Mouse (Mus musculus) hindbrain, embryonic 15.5 days (tissue): ENCODE measurements at regions not wholly inside any gene's neighbourhood (a gene's known extent, or its start where the extent isn't known, plus 50 kb on each side); places are given as distances from the start of the nearest gene placed in this dataset.

Source experiments
- ATAC-seq: fragments of 200-750 bp; cut with Nextera tagmentation; 2 replicates; pipeline ENCODE4 v1.8.0; 2017; ENCODE audit warnings: low read depth, moderate number of reproducible peaks, moderate TSS enrichment; ENCODE audit not compliant: low FRiP score
- H3K27ac ChIP-seq: fragments of 300-500 bp; sonication (generic); replicated peaks from 2 replicates; pipeline ENCODE4 v1.5.1; 2015; ENCODE audit warnings: mild to moderate bottlenecking, inconsistent platforms
- H3K27me3 ChIP-seq: fragments of 300-500 bp; sonication (generic); 2 replicates; pipeline ENCODE4 v1.6.1; 2015; ENCODE audit warnings: control low read depth, inconsistent platforms
- H3K36me3 ChIP-seq: fragments of 300-500 bp; sonication (generic); 2 replicates; pipeline ENCODE4 v1.6.1; 2015; ENCODE audit warnings: control low read depth, inconsistent platforms
- H3K4me1 ChIP-seq: fragments of 300-500 bp; sonication (generic); replicated peaks from 2 replicates; pipeline ENCODE4 v1.6.1; 2015; ENCODE audit warnings: control low read depth, inconsistent platforms
- H3K4me2 ChIP-seq: fragments of 300-500 bp; sonication (generic); 2 replicates; pipeline ENCODE4 v1.6.1; 2015; ENCODE audit warnings: moderate library complexity, mild to moderate bottlenecking, inconsistent platforms
- H3K4me3 ChIP-seq: fragments of 300-500 bp; sonication (generic); 2 replicates; pipeline ENCODE4 v1.5.1; 2015; ENCODE audit warnings: mild to moderate bottlenecking, inconsistent platforms
- H3K9ac ChIP-seq: fragments of 300-500 bp; sonication (generic); 2 replicates; pipeline ENCODE4 v1.6.1; 2015; ENCODE audit warnings: inconsistent platforms
- H3K9me3 ChIP-seq: fragments of 300-500 bp; sonication (generic); 2 replicates; pipeline ENCODE4 v1.6.1; 2016; ENCODE audit warnings: control low read depth, inconsistent platforms
- WGBS: fragments of 180-500 bp; shearing (Covaris S2); methylation state at CpG from one replicate; pipeline ENCODE4 v1.1.7; 2015; 5-methylcytosine and 5-hydroxymethylcytosine counted together

- no peaks in the 10 kb centered on the region for H3K36me3 ChIP-seq
- H3K27ac ChIP-seq = no peak overlapping the region
- WGBS = 61% methylated on average over 2 of the region's 2 CpGs
- H3K4me3 ChIP-seq = no peak overlapping the region
- H3K9ac ChIP-seq = no peak overlapping the region
- H3K27me3 ChIP-seq = no peaks in the 10 kb centered on the region
- no peak for ATAC-seq
- no peaks in the 10 kb centered on the region for H3K9me3 ChIP-seq
- no peaks in the 10 kb centered on the region for H3K4me1 ChIP-seq
- H3K4me2 ChIP-seq = no peak overlapping the region
Observed at GRCm38 (mm10) chr10:46174035-46174434, 596.4 kb downstream of the Hace1 start.

- 61% methylated on average over 4 of the region's 4 CpGs for WGBS
- Histone ChIP-seq H3K4me2 (no peak overlapping the region), H3K27ac (no peak overlapping the region), H3K4me1 (no peaks in the 10 kb centered on the region), H3K36me3 (no peaks in the 10 kb centered on the region), H3K9me3 (no peaks in the 10 kb centered on the region), H3K27me3 (no peaks in the 10 kb centered on the region), H3K4me3 (no peak overlapping the region), H3K9ac (no peak overlapping the region)
- no peak for ATAC-seq
Observed at GRCm38 (mm10) chr10:46185763-46186458, 608.3 kb downstream of the Hace1 start.

GRCm38 (mm10) chr10:46194143-46194542 lies 616.5 kb downstream of the Hace1 start:
- H3K27ac ChIP-seq = no peak overlapping the region
- ATAC-seq = no peak

DNA sequence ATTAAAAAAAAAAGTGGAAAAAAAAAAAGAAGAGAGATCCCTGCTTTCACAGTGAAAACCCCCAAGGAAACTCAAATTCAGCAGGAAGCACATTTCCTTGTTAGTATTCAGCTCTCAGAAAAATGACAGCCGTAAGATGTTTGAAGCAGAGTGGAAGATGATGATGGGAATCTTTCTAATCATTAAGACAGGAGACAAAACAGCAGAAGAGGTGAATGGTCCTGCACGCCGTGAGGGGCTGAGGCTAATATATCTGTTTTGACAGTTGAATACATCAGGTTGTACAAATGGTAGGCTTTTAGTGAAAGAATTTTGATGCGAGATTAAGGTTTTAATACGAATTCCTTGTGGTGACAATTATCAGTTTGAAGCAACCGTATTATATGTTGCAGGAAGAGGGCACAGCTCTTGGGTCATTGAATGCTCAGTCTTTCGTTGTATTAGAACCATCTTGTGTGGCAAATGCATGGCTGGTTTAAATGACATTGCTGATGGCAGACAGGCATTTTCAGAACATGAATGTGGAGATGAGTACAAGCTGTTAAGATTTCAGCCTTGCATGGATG lies 649.3 kb downstream of the Hace1 start:
- Histone ChIP-seq H3K27me3 (no peaks in the 10 kb centered on the region), H3K4me1 (peaks cover 3% of the 10 kb centered on the region; the same call in 1 of the 2 replicates), H3K9me3 (no peaks in the 10 kb centered on the region), H3K36me3 (no peaks in the 10 kb centered on the region), H3K4me2 (no peak overlapping the region), H3K9ac (no peak overlapping the region), H3K4me3 (no peak overlapping the region), H3K27ac (peak overlapping the region; percentile 36)
- 41% methylated on average over 7 of the region's 7 CpGs for WGBS
- ATAC-seq = no peak

More at GRCm38 (mm10) chr10:46194143-46194542, 616.5 kb downstream of the Hace1 start:
- Histone ChIP-seq H3K9ac (no peak overlapping the region), H3K36me3 (no peaks in the 10 kb centered on the region), H3K4me1 (no peaks in the 10 kb centered on the region), H3K4me3 (no peak overlapping the region), H3K9me3 (no peaks in the 10 kb centered on the region), H3K27me3 (no peaks in the 10 kb centered on the region), H3K4me2 (no peak overlapping the region)

DNA sequence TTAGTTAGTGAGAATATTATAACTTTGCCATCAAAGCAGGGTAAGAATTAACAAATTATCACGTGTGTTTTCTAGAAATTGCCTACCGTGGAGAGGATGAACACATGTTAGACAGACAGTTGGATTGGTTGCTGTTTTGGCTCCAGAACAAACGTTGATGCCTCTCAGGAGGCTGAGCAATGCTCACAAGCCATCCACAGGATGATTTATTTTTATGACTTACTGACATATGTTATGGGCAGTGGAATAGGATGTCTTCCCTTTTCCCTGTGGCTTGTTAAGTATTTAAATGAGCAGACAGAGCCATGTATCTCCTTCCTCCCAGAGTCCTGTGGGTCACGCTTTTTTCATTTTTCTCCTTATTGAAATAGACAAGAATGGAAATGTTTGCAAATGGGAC lies 652.0 kb downstream of the Hace1 start:
- H3K4me1 ChIP-seq = peaks cover 3% of the 10 kb centered on the region; the same call in 1 of the 2 replicates
- no peaks in the 10 kb centered on the region for H3K36me3 ChIP-seq
- H3K27ac ChIP-seq = no peak overlapping the region
- no peak overlapping the region for H3K4me2 ChIP-seq
- 49% methylated on average over 4 of the region's 4 CpGs for WGBS
- ATAC-seq = no peak
- H3K9me3 ChIP-seq = no peaks in the 10 kb centered on the region
- H3K4me3 ChIP-seq = no peak overlapping the region
- H3K27me3 ChIP-seq = no peaks in the 10 kb centered on the region
- no peak overlapping the region for H3K9ac ChIP-seq

DNA sequence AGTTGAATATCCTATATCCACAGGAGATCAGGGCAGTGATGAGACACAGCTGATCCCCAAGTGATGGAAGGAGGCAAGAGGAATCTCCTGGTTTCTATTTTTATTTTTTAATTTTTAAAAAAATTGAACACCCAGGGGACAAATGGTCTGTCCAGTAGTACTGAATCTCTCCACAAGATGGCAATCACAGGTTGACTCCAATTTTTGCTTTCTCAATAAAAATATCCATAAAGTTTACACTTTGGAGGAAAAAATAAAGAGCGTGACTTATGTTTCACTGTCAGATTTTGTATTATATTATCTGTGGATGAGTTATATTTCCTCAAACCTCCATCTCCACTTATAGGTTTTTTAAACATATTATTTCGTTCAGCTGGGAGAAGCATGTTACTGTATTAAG lies 658.0 kb downstream of the Hace1 start:
- WGBS = 48% methylated on average over 2 of the region's 2 CpGs
- Histone ChIP-seq H3K27ac (no peak overlapping the region), H3K4me1 (no peaks in the 10 kb centered on the region), H3K9ac (no peak overlapping the region), H3K27me3 (no peaks in the 10 kb centered on the region), H3K9me3 (no peaks in the 10 kb centered on the region), H3K4me2 (no peak overlapping the region), H3K36me3 (no peaks in the 10 kb centered on the region), H3K4me3 (no peak overlapping the region)
- ATAC-seq = no peak

DNA sequence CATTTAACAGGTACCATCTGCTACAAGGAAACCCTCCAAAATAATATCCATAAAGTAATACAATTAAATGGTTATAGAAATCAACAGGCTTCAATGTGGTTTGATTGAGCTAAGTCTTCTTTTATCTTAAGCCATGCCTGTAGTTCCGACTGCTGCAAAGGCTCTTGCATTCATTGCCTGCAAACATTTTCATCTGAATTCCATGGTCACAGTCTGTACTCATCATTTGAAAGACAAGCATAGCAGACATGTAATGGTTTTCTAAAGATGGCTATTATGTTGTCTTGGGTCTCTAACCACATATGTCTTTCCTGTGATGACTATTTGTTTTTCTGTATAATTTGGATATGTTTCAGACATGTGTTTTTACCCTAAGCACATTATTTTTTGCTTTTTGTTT lies 677.9 kb downstream of the Hace1 start:
- Histone ChIP-seq H3K4me2 (no peak overlapping the region), H3K27ac (no peak overlapping the region), H3K4me3 (no peak overlapping the region), H3K9me3 (no peaks in the 10 kb centered on the region), H3K9ac (no peak overlapping the region), H3K4me1 (no peaks in the 10 kb centered on the region), H3K36me3 (no peaks in the 10 kb centered on the region), H3K27me3 (no peaks in the 10 kb centered on the region)
- no peak for ATAC-seq
- 39% methylated on average over 1 of the region's 1 CpGs for WGBS

DNA sequence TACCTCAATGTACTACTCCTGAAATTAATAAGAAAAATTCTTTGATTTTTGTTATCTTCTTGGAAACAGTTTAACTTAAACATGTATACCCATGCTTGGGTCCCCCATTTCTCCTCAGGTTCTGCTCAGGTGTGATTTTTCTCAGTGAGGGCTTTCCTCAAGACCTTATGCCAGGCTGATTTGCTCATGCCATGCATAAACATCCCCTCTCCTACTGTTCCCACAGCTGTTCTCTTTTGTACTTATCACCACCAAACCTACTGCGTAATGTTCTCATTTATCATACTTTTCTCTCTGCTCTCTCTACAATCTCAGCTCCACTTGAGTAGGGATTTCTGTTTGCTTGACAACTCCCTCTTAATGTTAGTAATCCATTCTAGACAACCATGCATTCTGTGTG lies 692.1 kb downstream of the Hace1 start:
- H3K27ac ChIP-seq = no peak overlapping the region
- no peak for ATAC-seq
- 80% methylated on average over 1 of the region's 1 CpGs for WGBS

GRCm38 (mm10) chr10:46273846-46274245 lies 696.2 kb downstream of the Hace1 start:
- 64% methylated on average over 1 of the region's 1 CpGs for WGBS
- H3K4me3 ChIP-seq = no peak overlapping the region
- H3K27ac ChIP-seq = no peak overlapping the region
- ATAC-seq = no peak
- H3K4me2 ChIP-seq = no peak overlapping the region
- H3K36me3 ChIP-seq = no peaks in the 10 kb centered on the region
- no peak overlapping the region for H3K9ac ChIP-seq
- H3K27me3 ChIP-seq = no peaks in the 10 kb centered on the region
- no peaks in the 10 kb centered on the region for H3K9me3 ChIP-seq
- H3K4me1 ChIP-seq = no peaks in the 10 kb centered on the region

More for the DNA sequence above, 692.1 kb downstream of the Hace1 start:
- no peaks in the 10 kb centered on the region for H3K9me3 ChIP-seq
- no peak overlapping the region for H3K9ac ChIP-seq
- no peaks in the 10 kb centered on the region for H3K27me3 ChIP-seq
- no peaks in the 10 kb centered on the region for H3K4me1 ChIP-seq
- H3K36me3 ChIP-seq = no peaks in the 10 kb centered on the region
- H3K4me2 ChIP-seq = no peak overlapping the region
- no peak overlapping the region for H3K4me3 ChIP-seq

DNA sequence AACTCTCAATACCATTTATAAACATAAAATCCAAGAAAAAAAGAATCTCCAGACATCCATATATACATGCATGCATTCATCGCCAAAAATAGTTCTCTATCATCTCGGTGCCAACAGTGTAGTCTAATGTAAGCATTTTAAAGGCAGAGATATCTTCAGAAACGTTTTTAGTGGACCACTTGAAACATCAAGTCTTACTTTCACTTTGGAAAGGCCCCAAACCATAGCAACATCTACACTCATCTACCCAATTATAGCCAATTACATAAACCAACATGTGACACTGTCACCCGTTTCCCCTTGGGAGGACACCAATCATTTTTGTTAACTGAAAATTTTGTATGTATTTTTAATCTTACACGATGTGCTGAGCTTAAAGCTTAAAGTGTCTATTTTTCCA lies 716.7 kb downstream of the Hace1 start:
- no peak for ATAC-seq
- Histone ChIP-seq H3K4me1 (no peaks in the 10 kb centered on the region; the same call in 1 of the 2 replicates), H3K27me3 (no peaks in the 10 kb centered on the region), H3K4me2 (no peak overlapping the region), H3K9me3 (no peaks in the 10 kb centered on the region), H3K36me3 (no peaks in the 10 kb centered on the region), H3K9ac (no peak overlapping the region), H3K4me3 (no peak overlapping the region), H3K27ac (no peak overlapping the region)
- 80% methylated on average over 5 of the region's 5 CpGs for WGBS

DNA sequence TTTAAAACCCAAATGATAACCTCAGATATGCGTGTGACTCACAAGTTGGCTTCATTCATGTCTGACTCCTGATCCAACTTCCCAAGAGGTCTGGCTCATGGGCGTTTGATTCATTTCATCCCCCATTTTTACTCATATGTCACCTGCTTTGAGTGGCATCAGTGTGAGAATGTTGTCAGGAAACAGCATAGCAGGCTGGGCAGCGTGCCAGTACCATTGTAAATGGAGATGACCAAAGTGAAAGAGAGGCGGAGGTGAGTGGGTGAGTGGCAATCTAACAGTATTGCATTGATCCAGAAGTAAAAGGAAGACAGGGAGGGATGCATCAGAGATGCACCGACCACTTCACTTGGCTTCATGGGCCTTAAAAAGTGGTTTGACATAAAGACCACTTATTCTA lies 720.7 kb downstream of the Hace1 start:
- Histone ChIP-seq H3K4me1 (no peaks in the 10 kb centered on the region; the same call in 1 of the 2 replicates), H3K4me2 (no peak overlapping the region), H3K27me3 (no peaks in the 10 kb centered on the region), H3K36me3 (no peaks in the 10 kb centered on the region), H3K9ac (no peak overlapping the region), H3K27ac (no peak overlapping the region), H3K4me3 (no peak overlapping the region), H3K9me3 (no peaks in the 10 kb centered on the region)
- WGBS = 56% methylated on average over 5 of the region's 5 CpGs
- ATAC-seq = no peak

GRCm38 (mm10) chr10:46299521-46299920 lies 721.9 kb downstream of the Hace1 start:
- no peak overlapping the region for H3K9ac ChIP-seq

More at GRCm38 (mm10) chr10:46299521-46299920, 721.9 kb downstream of the Hace1 start:
- Histone ChIP-seq H3K9me3 (no peaks in the 10 kb centered on the region), H3K27me3 (no peaks in the 10 kb centered on the region), H3K4me3 (no peak overlapping the region), H3K4me1 (no peaks in the 10 kb centered on the region; the same call in 1 of the 2 replicates), H3K36me3 (no peaks in the 10 kb centered on the region), H3K27ac (no peak overlapping the region), H3K4me2 (no peak overlapping the region)
- ATAC-seq = peak; percentile 27; the same call in 1 of the 2 replicates
- WGBS = 37% methylated on average over 3 of the region's 3 CpGs
